Mouse (Mus musculus): Measurements from ENCODE around the gene Olfr154. TPM values are rescaled to one million over a fixed set of nuclear protein-coding genes. Genes with fewer than 3 reads are reported as not detected.
"Not testable (repeated sequence)": the region's sequence is repeated elsewhere in the genome, so short reads cannot be mapped to it uniquely, and the experiment has no call there.

Gene Olfr154
- polyA plus RNA-seq (2012; rRNA removed) (not detected in 2 replicates), polyA plus RNA-seq (2014; fragmentation: Nextera tagmentation; extraction: Ambion mirVana) (not detected in 2 replicates)

GRCm38 (mm10) chr2:85664355-85664754 is at the start of gene Olfr154:
Gene Olfr154, minus strand, starts transcription at chr2:85664455.
- not testable (repeated sequence) for H3K27me3 ChIP-seq (ENCODE audit: control insufficient read depth, insufficient read depth, low read length); H3K27ac ChIP-seq; H3K4me3 ChIP-seq (ENCODE audit: insufficient read depth in 1 of 2, low read depth in 2 of 2, low read length in 2 of 2); H3K4me1 ChIP-seq (replicated peaks; ENCODE audit: control insufficient read depth in 2 of 2, insufficient read depth in 2 of 2, low read length in 1 of 2); H3K4me2 ChIP-seq (ENCODE audit: low read depth); H3K36me3 ChIP-seq (replicated peaks; ENCODE audit: control insufficient read depth, insufficient read depth, low read depth); DNase-seq (ENCODE audit: low read depth in 3 of 3, low spot score in 3 of 3); H3K9ac ChIP-seq (replicated peaks); H3K9me3 ChIP-seq (ENCODE audit: control insufficient read depth, low read length); ATAC-seq (ENCODE audit: insufficient read depth)

- Histone ChIP-seq H3K9ac (replicated peaks) (no peak overlapping the region), H3K27me3 (ENCODE audit: control insufficient read depth, insufficient read depth, low read length) (no peaks in the 10 kb centered on the region), H3K4me3 (ENCODE audit: insufficient read depth in 1 of 2, low read depth in 2 of 2, low read length in 2 of 2) (no peak overlapping the region), H3K27ac (no peak overlapping the region), H3K36me3 (replicated peaks; ENCODE audit: control insufficient read depth, insufficient read depth, low read depth) (no peaks in the 10 kb centered on the region), H3K9me3 (ENCODE audit: control insufficient read depth, low read length) (no peaks in the 10 kb centered on the region), H3K4me1 (replicated peaks; ENCODE audit: control insufficient read depth in 2 of 2, insufficient read depth in 2 of 2, low read length in 1 of 2) (no peaks in the 10 kb centered on the region), H3K4me2 (ENCODE audit: low read depth) (no peak overlapping the region)
- ATAC-seq (ENCODE audit: insufficient read depth), result no peak
- TF ChIP-seq CTCF (IDR thresholded peaks at IDR 0.05; ENCODE audit: low read depth) (no peak), EP300 (IDR thresholded peaks at IDR 0.05; ENCODE audit: low read depth) (no peak)
- DNase-seq (ENCODE audit: low read depth in 3 of 3, low spot score in 3 of 3), result no peak
- WGBS (ENCODE audit: insufficient replicate concordance), result 20% methylated on average over 1 of the region's 1 CpGs
Measured at GRCm38 (mm10) chr2:85711159-85711558, 46.9 kb upstream of the Olfr154 start.

DNA sequence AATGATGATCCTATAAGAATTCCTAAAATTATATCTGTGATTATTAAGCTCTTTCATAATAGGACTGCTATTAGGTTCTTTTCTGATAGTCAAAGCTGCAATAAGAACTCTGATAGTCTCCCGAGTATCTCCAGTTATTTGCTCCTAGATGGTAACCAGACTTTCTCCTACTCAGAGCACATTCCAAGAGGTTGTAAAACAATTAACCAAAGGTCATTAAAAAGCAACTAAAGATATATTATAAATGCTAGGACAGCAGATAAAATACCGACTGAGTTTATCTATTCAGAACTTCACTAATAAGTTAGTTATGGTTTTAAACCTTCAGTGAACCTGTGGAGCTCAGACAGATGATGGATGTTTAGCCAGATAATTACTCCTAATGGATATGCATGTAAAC is 46.4 kb upstream of the Olfr154 start:
- H3K9ac ChIP-seq (replicated peaks); H3K4me1 ChIP-seq (replicated peaks; ENCODE audit: control insufficient read depth in 2 of 2, insufficient read depth in 2 of 2, low read length in 1 of 2); H3K36me3 ChIP-seq (replicated peaks; ENCODE audit: control insufficient read depth, insufficient read depth, low read depth); H3K4me2 ChIP-seq (ENCODE audit: low read depth); ATAC-seq (ENCODE audit: insufficient read depth); H3K27me3 ChIP-seq (ENCODE audit: control insufficient read depth, insufficient read depth, low read length); DNase-seq (ENCODE audit: low read depth in 3 of 3, low spot score in 3 of 3); H3K4me3 ChIP-seq (ENCODE audit: insufficient read depth in 1 of 2, low read depth in 2 of 2, low read length in 2 of 2); H3K27ac ChIP-seq; H3K9me3 ChIP-seq (ENCODE audit: control insufficient read depth, low read length): not testable (repeated sequence)
- 37% methylated on average over 2 of the region's 2 CpGs for WGBS (ENCODE audit: insufficient replicate concordance)

- ATAC-seq (ENCODE audit: insufficient read depth) (no peak), DNase-seq (ENCODE audit: low read depth in 3 of 3, low spot score in 3 of 3) (no peak)
- no peak within 1 kb of the TSS for H3K4me2 ChIP-seq (ENCODE audit: low read depth)
- no peaks in the 10 kb centered on the region for H3K27me3 ChIP-seq (ENCODE audit: control insufficient read depth, insufficient read depth, low read length)
- H3K36me3 ChIP-seq (replicated peaks; ENCODE audit: control insufficient read depth, insufficient read depth, low read depth), result no peaks in the 10 kb centered on the region
- no peak within 1 kb of the TSS for H3K27ac ChIP-seq
- H3K4me3 ChIP-seq (ENCODE audit: insufficient read depth in 1 of 2, low read depth in 2 of 2, low read length in 2 of 2), result no peak within 1 kb of the TSS
- H3K4me1 ChIP-seq (replicated peaks; ENCODE audit: control insufficient read depth in 2 of 2, insufficient read depth in 2 of 2, low read length in 1 of 2), result no peaks in the 10 kb centered on the region
- TF ChIP-seq CTCF (IDR thresholded peaks at IDR 0.05; ENCODE audit: low read depth) (no peak), EP300 (IDR thresholded peaks at IDR 0.05; ENCODE audit: low read depth) (no peak)
- H3K9me3 ChIP-seq (ENCODE audit: control insufficient read depth, low read length), result no peaks in the 10 kb centered on the region
- no peak within 1 kb of the TSS for H3K9ac ChIP-seq (replicated peaks)
Measured at GRCm38 (mm10) chr2:85689131-85689530, 24.9 kb upstream of the Olfr154 start, which contains the start of gene Olfr1008. Gene Olfr1008, plus strand, starts transcription at chr2:85689431.

DNA sequence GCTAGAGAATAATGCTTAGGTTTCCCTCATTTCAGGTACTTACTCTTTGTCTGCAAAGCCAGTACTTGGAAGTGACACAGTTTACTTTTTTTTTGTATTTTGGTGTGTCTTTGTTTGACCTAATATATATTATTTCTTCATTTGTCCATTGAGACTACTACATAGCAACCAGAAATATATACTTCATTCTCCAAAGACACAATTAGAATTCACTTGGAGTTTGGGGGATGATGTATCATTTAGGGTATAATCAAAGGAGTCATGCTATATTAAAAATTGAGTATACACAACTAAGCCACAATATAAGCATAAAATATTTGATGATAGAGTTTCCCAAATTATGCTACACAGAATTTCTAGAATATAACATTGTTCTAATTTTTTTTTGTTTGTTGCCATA is 14.4 kb upstream of the Olfr154 start, which contains the start of gene Olfr1006:
Gene Olfr1006, minus strand, starts transcription at position 101 of the 400 bp plus-strand sequence.
- H3K4me1 ChIP-seq (replicated peaks; ENCODE audit: control insufficient read depth in 2 of 2, insufficient read depth in 2 of 2, low read length in 1 of 2), result no peaks in the 10 kb centered on the region
- H3K9me3 ChIP-seq (ENCODE audit: control insufficient read depth, low read length), result no peaks in the 10 kb centered on the region
- H3K27me3 ChIP-seq (ENCODE audit: control insufficient read depth, insufficient read depth, low read length), result no peaks in the 10 kb centered on the region
- DNase-seq (ENCODE audit: low read depth in 3 of 3, low spot score in 3 of 3) (no peak), ATAC-seq (ENCODE audit: insufficient read depth) (no peak)
- no peak within 1 kb of the TSS for H3K9ac ChIP-seq (replicated peaks)
- no peak within 1 kb of the TSS for H3K4me3 ChIP-seq (ENCODE audit: insufficient read depth in 1 of 2, low read depth in 2 of 2, low read length in 2 of 2)
- H3K36me3 ChIP-seq (replicated peaks; ENCODE audit: control insufficient read depth, insufficient read depth, low read depth), result no peaks in the 10 kb centered on the region
- H3K4me2 ChIP-seq (ENCODE audit: low read depth), result no peak within 1 kb of the TSS
- no peak for TF ChIP-seq EP300 (IDR thresholded peaks at IDR 0.05; ENCODE audit: low read depth)
- no peak for TF ChIP-seq CTCF (IDR thresholded peaks at IDR 0.05; ENCODE audit: low read depth)
- no peak within 1 kb of the TSS for H3K27ac ChIP-seq

GRCm38 (mm10) chr2:85650604-85651003 is 13.7 kb downstream of the Olfr154 start, which contains the start of gene Olfr1002:
Gene Olfr1002, minus strand, starts transcription at chr2:85650704.
- H3K4me3 ChIP-seq (ENCODE audit: insufficient read depth in 1 of 2, low read depth in 2 of 2, low read length in 2 of 2), result no peak within 1 kb of the TSS
- no peak within 1 kb of the TSS for H3K9ac ChIP-seq (replicated peaks)
- no peaks in the 10 kb centered on the region for H3K9me3 ChIP-seq (ENCODE audit: control insufficient read depth, low read length)
- H3K36me3 ChIP-seq (replicated peaks; ENCODE audit: control insufficient read depth, insufficient read depth, low read depth), result no peaks in the 10 kb centered on the region
- H3K4me2 ChIP-seq (ENCODE audit: low read depth), result no peak within 1 kb of the TSS
- TF ChIP-seq CTCF (IDR thresholded peaks at IDR 0.05; ENCODE audit: low read depth) (no peak), EP300 (IDR thresholded peaks at IDR 0.05; ENCODE audit: low read depth) (no peak)
- WGBS (ENCODE audit: insufficient replicate concordance), result 69% methylated on average over 1 of the region's 1 CpGs
- ATAC-seq (ENCODE audit: insufficient read depth), result no peak
- no peaks in the 10 kb centered on the region for H3K27me3 ChIP-seq (ENCODE audit: control insufficient read depth, insufficient read depth, low read length)
- DNase-seq (ENCODE audit: low read depth in 3 of 3, low spot score in 3 of 3), result no peak
- no peak within 1 kb of the TSS for H3K27ac ChIP-seq
- no peaks in the 10 kb centered on the region for H3K4me1 ChIP-seq (replicated peaks; ENCODE audit: control insufficient read depth in 2 of 2, insufficient read depth in 2 of 2, low read length in 1 of 2)

Other genes starting within 250 kb of the Olfr154 start
- gene Olfr993, start 249.6 kb downstream of the Olfr154 start, polyA plus RNA-seq (2012; rRNA removed), result not detected in 2 replicates
- not detected in 2 replicates for gene Olfr993, start 249.6 kb downstream of the Olfr154 start, polyA plus RNA-seq (2014; fragmentation: Nextera tagmentation; extraction: Ambion mirVana)
- not detected in 2 replicates for gene Olfr994, start 228.0 kb downstream of the Olfr154 start, polyA plus RNA-seq (2012; rRNA removed)
- not detected in 2 replicates for gene Olfr994, start 228.0 kb downstream of the Olfr154 start, polyA plus RNA-seq (2014; fragmentation: Nextera tagmentation; extraction: Ambion mirVana)
- gene Olfr995, start 220.8 kb downstream of the Olfr154 start, polyA plus RNA-seq (2012; rRNA removed), result not detected in 2 replicates
- gene Olfr995, start 220.8 kb downstream of the Olfr154 start, polyA plus RNA-seq (2014; fragmentation: Nextera tagmentation; extraction: Ambion mirVana), result not detected in 2 replicates
- not detected in 2 replicates for gene 4833423E24Rik, start 145.4 kb downstream of the Olfr154 start, polyA plus RNA-seq (2012; rRNA removed)
- not detected in 2 replicates for gene 4833423E24Rik, start 145.4 kb downstream of the Olfr154 start, polyA plus RNA-seq (2014; fragmentation: Nextera tagmentation; extraction: Ambion mirVana)
- gene Olfr996, start 85.2 kb downstream of the Olfr154 start, polyA plus RNA-seq (2012; rRNA removed), result not detected in 2 replicates
- gene Olfr996, start 85.2 kb downstream of the Olfr154 start, polyA plus RNA-seq (2014; fragmentation: Nextera tagmentation; extraction: Ambion mirVana), result not detected in 2 replicates
- not detected in 2 replicates for gene Olfr998, start 75.5 kb downstream of the Olfr154 start, polyA plus RNA-seq (2012; rRNA removed)
- not detected in 2 replicates for gene Olfr998, start 75.5 kb downstream of the Olfr154 start, polyA plus RNA-seq (2014; fragmentation: Nextera tagmentation; extraction: Ambion mirVana)
- gene Olfr1000, start 52.6 kb downstream of the Olfr154 start, polyA plus RNA-seq (2012; rRNA removed), result not detected in 2 replicates
- gene Olfr1000, start 52.6 kb downstream of the Olfr154 start, polyA plus RNA-seq (2014; fragmentation: Nextera tagmentation; extraction: Ambion mirVana), result not detected in 2 replicates
- not detected in 2 replicates for gene Olfr1002, start 13.8 kb downstream of the Olfr154 start, polyA plus RNA-seq (2012; rRNA removed)
- gene Olfr1002, start 13.8 kb downstream of the Olfr154 start, polyA plus RNA-seq (2014; fragmentation: Nextera tagmentation; extraction: Ambion mirVana), result not detected in 2 replicates
- not detected in 2 replicates for gene Olfr1006, start 14.3 kb upstream of the Olfr154 start, polyA plus RNA-seq (2012; rRNA removed)
- gene Olfr1006, start 14.3 kb upstream of the Olfr154 start, polyA plus RNA-seq (2014; fragmentation: Nextera tagmentation; extraction: Ambion mirVana), result not detected in 2 replicates
- not detected in 2 replicates for gene Olfr1008, start 25.0 kb upstream of the Olfr154 start, polyA plus RNA-seq (2012; rRNA removed)
- gene Olfr1008, start 25.0 kb upstream of the Olfr154 start, polyA plus RNA-seq (2014; fragmentation: Nextera tagmentation; extraction: Ambion mirVana), result not detected in 2 replicates
- not detected in 2 replicates for gene Olfr1009, start 51.0 kb upstream of the Olfr154 start, polyA plus RNA-seq (2012; rRNA removed)
- not detected in 2 replicates for gene Olfr1009, start 51.0 kb upstream of the Olfr154 start, polyA plus RNA-seq (2014; fragmentation: Nextera tagmentation; extraction: Ambion mirVana)
- gene Olfr1012, start 98.3 kb upstream of the Olfr154 start, polyA plus RNA-seq (2012; rRNA removed), result not detected in 2 replicates
- not detected in 2 replicates for gene Olfr1012, start 98.3 kb upstream of the Olfr154 start, polyA plus RNA-seq (2014; fragmentation: Nextera tagmentation; extraction: Ambion mirVana)
- not detected in 2 replicates for gene Olfr1013, start 102.6 kb upstream of the Olfr154 start, polyA plus RNA-seq (2012; rRNA removed)
- gene Olfr1013, start 102.6 kb upstream of the Olfr154 start, polyA plus RNA-seq (2014; fragmentation: Nextera tagmentation; extraction: Ambion mirVana), result not detected in 2 replicates
- gene Olfr1014, start 108.3 kb upstream of the Olfr154 start, polyA plus RNA-seq (2012; rRNA removed), result not detected in 2 replicates
- not detected in 2 replicates for gene Olfr1014, start 108.3 kb upstream of the Olfr154 start, polyA plus RNA-seq (2014; fragmentation: Nextera tagmentation; extraction: Ambion mirVana)
- gene Olfr1015, start 117.6 kb upstream of the Olfr154 start, polyA plus RNA-seq (2012; rRNA removed), result not detected in 2 replicates
- not detected in 2 replicates for gene Olfr1015, start 117.6 kb upstream of the Olfr154 start, polyA plus RNA-seq (2014; fragmentation: Nextera tagmentation; extraction: Ambion mirVana)
- not detected in 2 replicates for gene Olfr1016, start 138.1 kb upstream of the Olfr154 start, polyA plus RNA-seq (2012; rRNA removed)
- gene Olfr1016, start 138.1 kb upstream of the Olfr154 start, polyA plus RNA-seq (2014; fragmentation: Nextera tagmentation; extraction: Ambion mirVana), result not detected in 2 replicates
- not detected in 2 replicates for gene Olfr1018, start 154.0 kb upstream of the Olfr154 start, polyA plus RNA-seq (2012; rRNA removed)
- not detected in 2 replicates for gene Olfr1018, start 154.0 kb upstream of the Olfr154 start, polyA plus RNA-seq (2014; fragmentation: Nextera tagmentation; extraction: Ambion mirVana)
- gene Olfr1019, start 181.0 kb upstream of the Olfr154 start, polyA plus RNA-seq (2012; rRNA removed), result not detected in 2 replicates
- not detected in 2 replicates for gene Olfr1019, start 181.0 kb upstream of the Olfr154 start, polyA plus RNA-seq (2014; fragmentation: Nextera tagmentation; extraction: Ambion mirVana)
- not detected in 2 replicates for gene Olfr1020, start 182.6 kb upstream of the Olfr154 start, polyA plus RNA-seq (2012; rRNA removed)
- not detected in 2 replicates for gene Olfr1020, start 182.6 kb upstream of the Olfr154 start, polyA plus RNA-seq (2014; fragmentation: Nextera tagmentation; extraction: Ambion mirVana)
- not detected in 2 replicates for gene Olfr1022, start 204.1 kb upstream of the Olfr154 start, polyA plus RNA-seq (2012; rRNA removed)
- gene Olfr1022, start 204.1 kb upstream of the Olfr154 start, polyA plus RNA-seq (2014; fragmentation: Nextera tagmentation; extraction: Ambion mirVana), result not detected in 2 replicates
- not detected in 2 replicates for gene Olfr1023, start 221.2 kb upstream of the Olfr154 start, polyA plus RNA-seq (2012; rRNA removed)
- not detected in 2 replicates for gene Olfr1023, start 221.2 kb upstream of the Olfr154 start, polyA plus RNA-seq (2014; fragmentation: Nextera tagmentation; extraction: Ambion mirVana)
- gene Olfr1024, start 240.6 kb upstream of the Olfr154 start, polyA plus RNA-seq (2012; rRNA removed), result not detected in 2 replicates
- not detected in 2 replicates for gene Olfr1024, start 240.6 kb upstream of the Olfr154 start, polyA plus RNA-seq (2014; fragmentation: Nextera tagmentation; extraction: Ambion mirVana)

Measured in liver, embryonic 14.5 days (tissue).